8 mouse cellular contexts compared by ENCODE assay signal in genomic region chr2:175800993-175801392, GRCm38 (mm10). TPM values are rescaled to one million over a fixed set of nuclear protein-coding genes. Genes with fewer than 3 reads are reported as not detected.
DNase-seq lines count a peak whose midpoint lies in the region; TF ChIP-seq lines count a peak whose summit lies in the region.
"Not testable (repeated sequence)": the region's sequence is repeated elsewhere in the genome, so short reads cannot be mapped to it uniquely, and the experiment has no call there.
"Had no signal": no experiment of that assay in that cellular context is flagged by ENCODE, and none has a peak within 500 bp of the region (broad histone marks: within the 10 kb centered on the region; RNA-seq: fewer than 3 reads in every experiment).

TSS of gene Gm14288 (minus strand) at chr2:175801093.

- not testable (repeated sequence) for H3K27ac ChIP-seq in cerebellum, adult 2 months (ENCODE audit: insufficient read depth, low read length); layer of hippocampus, adult 2 months

- H3K4me3 ChIP-seq in cerebellum, adult 2 months (replicated peaks; ENCODE audit: insufficient read depth, low read depth, low read length); layer of hippocampus, adult 2 months: not testable (repeated sequence)

- intact Hi-C loops in heart, postnatal 14 days (cut with DNase I); left cerebral cortex, postnatal 36 days (cut with DNase I): not testable (repeated sequence)

- TF ChIP-seq POLR2A in cerebellum, adult 2 months (IDR thresholded peaks at IDR 0.05; ENCODE audit: borderline replicate concordance, insufficient read depth, low read length) = not testable (repeated sequence)

- not testable (repeated sequence) for H3K4me1 ChIP-seq in cerebellum, adult 2 months (ENCODE audit: control insufficient read depth, insufficient read depth, low read length)

- not testable (repeated sequence) for H3K27me3 ChIP-seq in cerebellum, adult 2 months (ENCODE audit: control insufficient read depth, insufficient read depth, low read length)

- TF ChIP-seq CTCF in cerebellum, adult 2 months (IDR thresholded peaks at IDR 0.05; ENCODE audit: borderline replicate concordance, insufficient read depth, low read depth, low read length); layer of hippocampus, adult 2 months (conservative IDR thresholded peaks at IDR 0.05): not testable (repeated sequence)

- DNase-seq in adrenal gland, adult 8-10 months; cerebellum, adult 2 months; heart, adult 18-20 months; heart, postnatal 14 days; layer of hippocampus, adult 2 months (ENCODE audit: low spot score in 2 of 2); left cerebral cortex, postnatal 36 days (ENCODE audit: low spot score in 2 of 2): not testable (repeated sequence)

- no CpG with 5 or more reads among the region's 6 CpGs for WGBS in cerebellum, adult 2 months

RNA-seq across cellular contexts. Expression of gene Gm14288, which starts in this region (rescaled TPM):
- total RNA-seq in adrenal gland, adult 8-10 months (2022) = 10 to 100 TPM in 3 of 4 experiments, 1 to 10 TPM in 1; 3.3 to 18.7 (median 15.4) TPM
- 11.1 and 11.3 TPM in 2 replicates for polyA plus RNA-seq in cerebellum, adult 2 months (2012; rRNA removed)
- total RNA-seq in heart, adult 18-20 months (2021) = 10 to 100 TPM; 17.2 to 22.5 TPM
- total RNA-seq in heart, postnatal 14 days (2021) = 10 to 100 TPM; 14.7 to 14.8 TPM
- total RNA-seq in layer of hippocampus, adult 2 months (2021) = 10 to 100 TPM; 13.4 to 16.8 TPM
- total RNA-seq in left cerebral cortex, postnatal 36 days (2021) = 10 to 100 TPM; 11.5 to 12.4 TPM
- polyA plus RNA-seq: embryonic facial prominence, embryonic 11.5 days; hindbrain, embryonic 12.5 days had no signal
